8 mouse cellular contexts compared by ENCODE assay signal in the genomic region with DNA sequence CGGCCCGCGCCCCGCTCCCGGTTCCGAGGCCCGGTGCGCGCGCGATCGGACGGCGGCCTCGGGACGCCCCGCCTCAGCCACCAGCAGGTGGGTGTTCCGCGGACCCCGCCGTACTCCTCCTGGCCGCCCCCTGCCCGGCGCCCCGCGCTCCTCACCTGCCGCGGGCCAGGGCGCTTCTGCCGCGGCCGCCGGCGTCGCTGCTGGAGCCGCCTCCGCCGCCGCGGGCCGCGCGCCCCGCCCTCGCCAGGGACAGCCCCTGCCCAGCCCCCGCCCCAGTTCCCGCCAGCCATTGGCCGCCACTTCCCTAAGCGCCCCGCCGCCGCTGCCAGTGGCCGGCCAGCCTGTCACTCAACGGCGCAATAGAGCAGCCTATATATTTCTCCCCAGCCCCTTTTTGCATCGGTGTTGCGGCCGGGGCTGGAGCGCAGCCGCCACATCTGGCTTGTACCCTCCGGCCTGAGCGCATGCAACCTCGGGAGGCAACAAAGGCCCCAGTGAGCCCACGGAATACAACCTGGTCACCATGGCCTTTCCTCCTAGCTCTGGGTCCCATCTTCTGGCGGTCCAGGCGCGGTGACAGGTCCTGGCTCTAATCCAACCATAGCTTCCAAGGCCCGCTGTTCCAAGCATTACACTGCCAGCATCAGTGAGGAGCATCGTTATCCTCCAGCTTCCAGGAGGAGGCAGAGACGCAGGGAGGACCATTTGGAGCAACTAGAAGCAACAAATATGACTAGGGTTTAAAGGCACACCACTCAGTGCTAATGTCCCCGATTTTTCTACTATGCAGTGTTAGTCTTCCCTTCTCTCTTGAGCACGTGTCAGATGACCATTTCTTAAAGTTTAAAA. TPM values are rescaled to one million over a fixed set of nuclear protein-coding genes. Genes with fewer than 3 reads are reported as not detected.
DNase-seq lines count a peak whose midpoint lies in the region; ATAC-seq and TF ChIP-seq lines count a peak whose summit lies in the region.

TSS of gene Mgat4a (minus strand) at position 207 of the 849 bp plus-strand sequence.

- peak within 1 kb of the TSS; percentile 61 to 95 for H3K4me3 ChIP-seq in MEL (ENCODE audit: control insufficient read depth in 1 of 2, insufficient read depth in 1 of 2, low read depth in 2 of 2, low read length in 2 of 2)
- peak within 1 kb of the TSS; percentile 81 for H3K4me3 ChIP-seq in hindbrain, embryonic 10.5 days
- peak within 1 kb of the TSS; percentile 73 for H3K4me3 ChIP-seq in lung, embryonic 15.5 days
- peak within 1 kb of the TSS; percentile 76 for H3K4me3 ChIP-seq in thymus, adult 2 months (ENCODE audit: control insufficient read depth, insufficient read depth, low read length)

- H3K27ac ChIP-seq in MEL (ENCODE audit: control insufficient read depth, low read depth, low read length): no peak within 1 kb of the TSS
- peak within 1 kb of the TSS; percentile 86 for H3K27ac ChIP-seq in hindbrain, embryonic 10.5 days
- H3K27ac ChIP-seq in lung, embryonic 15.5 days: no peak within 1 kb of the TSS
- no peak within 1 kb of the TSS for H3K27ac ChIP-seq in thymus, adult 2 months (ENCODE audit: control insufficient read depth, insufficient read depth, low read length)

- peak within 1 kb of the TSS; percentile 71 for H3K9ac ChIP-seq in MEL (ENCODE audit: control insufficient read depth, low read depth, low read length, poor library complexity, severe bottlenecking)
- H3K9ac ChIP-seq in lung, embryonic 15.5 days: peak within 1 kb of the TSS; percentile 60

- TF ChIP-seq CTCF in MEL (IDR thresholded peaks at IDR 0.05 in 2 of 3, conservative IDR thresholded peaks at IDR 0.05 in 1 of 3; ENCODE audit: control insufficient read depth in 1 of 3, insufficient read depth in 1 of 3, low read depth in 2 of 3, low read length in 3 of 3, poor library complexity in 1 of 3, severe bottlenecking in 1 of 3): no peak
- TF ChIP-seq CTCF in thymus, adult 2 months (IDR thresholded peaks at IDR 0.05; ENCODE audit: borderline replicate concordance, control insufficient read depth, extremely low read depth, insufficient read depth, low read length, poor library complexity): no peak

- TF ChIP-seq EP300 in MEL (IDR thresholded peaks at IDR 0.05; ENCODE audit: low read depth in 1 of 2, low read length in 2 of 2): no peak

- H3K9me3 ChIP-seq in MEL (replicated peaks; ENCODE audit: insufficient read depth, low read length): no peaks in the 10 kb centered on the region
- H3K9me3 ChIP-seq in hindbrain, embryonic 10.5 days: no peaks in the 10 kb centered on the region
- no peaks in the 10 kb centered on the region for H3K9me3 ChIP-seq in lung, embryonic 15.5 days

- H3K36me3 ChIP-seq in MEL (ENCODE audit: control insufficient read depth in 1 of 2, insufficient read depth in 2 of 2, low read length in 2 of 2): no peaks in the 10 kb centered on the region; a peak in 1 of 4 replicates
- no peaks in the 10 kb centered on the region for H3K36me3 ChIP-seq in hindbrain, embryonic 10.5 days
- H3K36me3 ChIP-seq in lung, embryonic 15.5 days: no peaks in the 10 kb centered on the region
- peaks cover 1% of the 10 kb centered on the region; the same call in 1 of the 2 replicates for H3K36me3 ChIP-seq in thymus, adult 2 months (ENCODE audit: control insufficient read depth, insufficient read depth, low read length)

- peaks cover 0 to 3% of the 10 kb centered on the region in 2 experiments; a peak in 1 of 4 replicates for H3K4me1 ChIP-seq in MEL (ENCODE audit: control insufficient read depth in 1 of 2, insufficient read depth in 2 of 2, low read length in 2 of 2)
- peaks cover 14% of the 10 kb centered on the region; the same call in 1 of the 2 replicates for H3K4me1 ChIP-seq in hindbrain, embryonic 10.5 days (replicated peaks)
- 0 out of 2 replicates have a peak, but pooled peaks cover 2% of the 10 kb centered on the region for H3K4me1 ChIP-seq in lung, embryonic 15.5 days
- peaks cover 15% of the 10 kb centered on the region for H3K4me1 ChIP-seq in thymus, adult 2 months (replicated peaks; ENCODE audit: control insufficient read depth, insufficient read depth, low read length)

- TF ChIP-seq RAD21 in MEL (IDR thresholded peaks at IDR 0.05; ENCODE audit: low read depth, low read length): no peak

- H3K4me2 ChIP-seq in lung, embryonic 15.5 days: peak within 1 kb of the TSS; percentile 89

- peak; percentile 98 for ATAC-seq in frontal cortex, adult (ENCODE audit: low TSS enrichment)
- peak; percentile 99 for ATAC-seq in lung, embryonic 15.5 days (ENCODE audit: borderline replicate concordance, extremely low read depth, low FRiP score, low TSS enrichment)

- WGBS in hindbrain, embryonic 10.5 days: 1% methylated on average over 71 of the region's 72 CpGs
- under 1% methylated on average over 50 of the region's 72 CpGs for WGBS in lung, embryonic 15.5 days
- 2% methylated on average over 71 of the region's 72 CpGs for WGBS in thymus, adult 2 months

- peak; percentile 62 to 72; a peak in 2 of 4 replicates for TF ChIP-seq POLR2A in MEL (IDR thresholded peaks at IDR 0.05; ENCODE audit: control insufficient read depth in 1 of 2, insufficient read depth in 1 of 2, low read depth in 1 of 2, low read length in 2 of 2, poor library complexity in 1 of 2)
- peak; percentile 97 for TF ChIP-seq POLR2A in thymus, adult 2 months (IDR thresholded peaks at IDR 0.05; ENCODE audit: control insufficient read depth, extremely low read depth, insufficient read depth, low read length, poor library complexity)

- H3K27me3 ChIP-seq in MEL (ENCODE audit: control insufficient read depth in 1 of 2, insufficient read depth in 2 of 2, low read length in 2 of 2): peaks cover 3 to 24% of the 10 kb centered on the region in 2 experiments
- H3K27me3 ChIP-seq in hindbrain, embryonic 10.5 days (ENCODE audit: insufficient read depth, poor library complexity, severe bottlenecking): peaks cover 44% of the 10 kb centered on the region
- peaks cover 21% of the 10 kb centered on the region for H3K27me3 ChIP-seq in lung, embryonic 15.5 days
- no peaks in the 10 kb centered on the region for H3K27me3 ChIP-seq in thymus, adult 2 months (ENCODE audit: control insufficient read depth, insufficient read depth, low read length)

- H3K79me2 ChIP-seq in MEL (ENCODE audit: control insufficient read depth, insufficient read depth, low read length, poor library complexity): no peaks in the 10 kb centered on the region

- peak; percentile 94 for DNase-seq in MEL (ENCODE audit: low read depth, low spot score)
- peak; percentile 92 to 94 for DNase-seq in cerebellum, adult 18-20 months
- DNase-seq in hindbrain, embryonic 10.5 days (ENCODE audit: low spot score): peak; percentile 91
- DNase-seq in layer of hippocampus, adult 9-10 months (ENCODE audit: low spot score): peak; percentile 80
- DNase-seq in ovary, adult 18-20 months (ENCODE audit: low spot score): peak; percentile 84
- peak; percentile 94 for DNase-seq in thymus, adult 2 months

TF ChIP-seq in MEL, 35 proteins besides CTCF, POLR2A, EP300 and RAD21:
- TF ChIP-seq POLR2AphosphoS2 (IDR thresholded peaks at IDR 0.05; ENCODE audit: low read length) (no peak), TBP (IDR thresholded peaks at IDR 0.05; ENCODE audit: low read depth, low read length) (peak; percentile 58), NRF1 (IDR thresholded peaks at IDR 0.05; ENCODE audit: insufficient read depth, low read depth, low read length, poor library complexity, severe bottlenecking) (peak; percentile 29; the same call in 1 of the 2 replicates), MAZ (IDR thresholded peaks at IDR 0.05; ENCODE audit: low read depth, low read length) (peak; percentile 56; the same call in 1 of the 2 replicates)

RNA-seq across cellular contexts. Expression of gene Mgat4a, which starts in this region (rescaled TPM):
- total RNA-seq in MEL (2012; rRNA removed): 1.9 and 2.7 TPM in 2 replicates
- 1 to 10 TPM in 1 of 2 experiments, not detected in 1; 2.8 TPM for polyA plus RNA-seq in MEL (2012; ENCODE audit: insufficient read depth in 1 of 2, insufficient read length in 2 of 2, low read depth in 1 of 2, low replicate concordance in 2 of 2, missing spikeins in 1 of 2)
- polyA plus RNA-seq in hindbrain, embryonic 10.5 days (2016; fragmentation: Nextera tagmentation; extraction: Ambion mirVana): 1.2 and 2.5 TPM in 2 replicates
- 5.7 and 6.3 TPM in 2 replicates for polyA plus RNA-seq in lung, embryonic 15.5 days (2015; fragmentation: Nextera tagmentation; extraction: Ambion mirVana)
- 20.3 and 20.6 TPM in 2 replicates for polyA plus RNA-seq in thymus, adult 2 months (2012; rRNA removed)
